8 mouse cellular contexts compared by ENCODE assay signal in the genomic region with DNA sequence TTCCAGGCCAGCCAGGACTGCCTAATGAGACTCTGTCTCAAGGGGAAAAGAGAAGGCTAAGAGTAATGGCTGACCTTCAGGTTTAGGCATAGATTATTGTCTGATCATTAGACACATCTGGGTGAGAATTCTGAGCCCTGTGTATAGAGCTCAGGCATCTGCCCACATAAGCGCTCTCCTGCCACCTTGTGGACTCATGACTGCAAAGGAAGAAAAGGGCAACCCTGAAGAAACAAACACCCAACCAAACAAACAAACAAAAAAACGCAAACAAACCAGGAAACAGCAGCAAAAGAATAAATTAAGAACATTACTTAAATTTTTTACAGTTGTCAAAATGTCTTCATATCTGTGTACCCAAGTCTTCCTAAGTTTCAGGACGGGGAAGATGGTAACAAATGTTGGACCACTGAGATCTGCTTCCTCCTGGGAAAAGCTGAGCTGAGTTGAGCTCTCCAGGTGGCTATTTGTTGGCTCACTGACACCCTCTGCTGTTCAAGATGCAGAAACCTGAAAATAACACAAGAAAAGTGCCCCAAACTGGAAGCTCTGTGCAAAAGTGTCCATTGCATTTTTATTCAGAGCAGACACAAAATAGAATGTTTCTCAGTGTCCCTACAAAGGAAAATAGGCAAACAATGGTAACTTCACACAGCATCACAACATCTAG. TPM values are rescaled to one million over a fixed set of nuclear protein-coding genes. Genes with fewer than 3 reads are reported as not detected.
DNase-seq lines count a peak whose midpoint lies in the region; ATAC-seq and TF ChIP-seq lines count a peak whose summit lies in the region.
"Had no signal": no experiment of that assay in that cellular context is flagged by ENCODE, and none has a peak within 500 bp of the region (broad histone marks: within the 10 kb centered on the region; RNA-seq: fewer than 3 reads in every experiment).

No protein-coding gene starts in this region.

- no peak overlapping the region for H3K27ac ChIP-seq in kidney, adult 2 months (ENCODE audit: insufficient read depth, low read depth, low read length)
- H3K27ac ChIP-seq in kidney, embryonic 15.5 days = no peak overlapping the region

- H3K4me2 ChIP-seq in kidney, embryonic 15.5 days = no peak overlapping the region

- no peak overlapping the region for H3K4me3 ChIP-seq in kidney, adult 2 months (ENCODE audit: insufficient read depth, low read depth, low read length)
- H3K4me3 ChIP-seq in kidney, embryonic 15.5 days (replicated peaks) = no peak overlapping the region
- H3K4me3 ChIP-seq: erythroblast, embryonic 14.5 days had no signal

- ATAC-seq in kidney, embryonic 15.5 days (replicated peaks; ENCODE audit: low FRiP score) = no peak
- no peak for ATAC-seq in erythroid progenitor cell, adult 5-6 weeks (replicated peaks; ENCODE audit: low FRiP score, poor library complexity, severe bottlenecking)

- H3K27me3 ChIP-seq in kidney, adult 2 months (replicated peaks; ENCODE audit: control insufficient read depth, insufficient read depth, low read length) = no peaks in the 10 kb centered on the region
- H3K27me3 ChIP-seq in kidney, embryonic 15.5 days = no peaks in the 10 kb centered on the region

- 10% methylated on average over 3 of the region's 3 CpGs for WGBS in kidney, adult 2 months
- 11% methylated on average over 3 of the region's 3 CpGs for WGBS in kidney, embryonic 15.5 days

- TF ChIP-seq POLR2A in kidney, adult 2 months (IDR thresholded peaks at IDR 0.05; ENCODE audit: low read depth, low read length) = no peak

- no peaks in the 10 kb centered on the region for H3K36me3 ChIP-seq in kidney, adult 2 months (ENCODE audit: control insufficient read depth, insufficient read depth, low read length)
- no peaks in the 10 kb centered on the region for H3K36me3 ChIP-seq in kidney, embryonic 15.5 days

- peaks cover 4% of the 10 kb centered on the region; the same call in 1 of the 2 replicates for H3K4me1 ChIP-seq in kidney, adult 2 months (ENCODE audit: control insufficient read depth, insufficient read depth, low read length)
- H3K4me1 ChIP-seq in kidney, embryonic 15.5 days = peaks cover 10% of the 10 kb centered on the region

- no peaks in the 10 kb centered on the region for H3K9me3 ChIP-seq in kidney, embryonic 15.5 days (replicated peaks)

- peak; percentile 75 for TF ChIP-seq CTCF in kidney, adult 2 months (conservative IDR thresholded peaks at IDR 0.05; ENCODE audit: insufficient read depth, insufficient read length, low read depth, low read length)

- H3K9ac ChIP-seq in kidney, embryonic 15.5 days = no peak overlapping the region

- DNase-seq in kidney, adult 2 months = peak; percentile 61
- peak; percentile 53 for DNase-seq in MN1 (ENCODE audit: low spot score)
- DNase-seq in c-Kit-positive CD71-negative TER-119-negative erythroid progenitor cells, embryonic 14.5 days (ENCODE audit: low read depth) = peak; percentile 50
- peak; percentile 55 for DNase-seq in lung, postnatal 10 days
- DNase-seq in natural killer cell, adult 2 months (ENCODE audit: low spot score in 2 of 2) = no peak

RNA-seq across cellular contexts. Expression of a gene that starts 14.6 kb away (rescaled TPM):
- 69.2 and 70.5 TPM in 2 replicates for polyA plus RNA-seq in kidney, adult 2 months (2012; rRNA removed)
- 105 and 106 TPM in 2 replicates for polyA plus RNA-seq in kidney, embryonic 15.5 days (2015; fragmentation: Nextera tagmentation; extraction: Ambion mirVana)
- 0.72 and 9.2 TPM in 2 replicates for total RNA-seq in erythroid progenitor cell, adult 5-6 weeks (2015; ENCODE audit: low replicate concordance)
- 0.64 and 5.5 TPM in 2 replicates for total RNA-seq in erythroid progenitor cell, adult 5-6 weeks (2017; ENCODE audit: low replicate concordance)

RNA-seq across cellular contexts. Expression of a gene that starts 16.6 kb away (rescaled TPM):
- 0.03 and 0.06 TPM in 2 replicates for polyA plus RNA-seq in kidney, adult 2 months (2012; rRNA removed)
- 0.19 and 0.22 TPM in 2 replicates for polyA plus RNA-seq in kidney, embryonic 15.5 days (2015; fragmentation: Nextera tagmentation; extraction: Ambion mirVana)
- not detected in 2 replicates for total RNA-seq in erythroid progenitor cell, adult 5-6 weeks (2015; ENCODE audit: low replicate concordance)
- total RNA-seq in erythroid progenitor cell, adult 5-6 weeks (2017; ENCODE audit: low replicate concordance) = not detected in 2 replicates
- polyA plus RNA-seq: erythroblast, embryonic 14.5 days had no signal

Comparison
In these comparisons a context has a peak if more than half of its experiments do, and no peak if none do; other contexts are left out.
1. DNase-seq: peak in kidney, adult 2 months (single experiment), MN1 (single experiment), c-Kit-positive CD71-negative TER-119-negative erythroid progenitor cells, embryonic 14.5 days (single experiment) and lung, postnatal 10 days (single experiment); none in natural killer cell, adult 2 months (0 of 2).